Mouse (Mus musculus): ENCODE measurements around the gene Tmtc1. TPM values are rescaled to one million over a fixed set of nuclear protein-coding genes. Genes with fewer than 3 reads are reported as not detected.
A peak's percentile ranks its signal among the peaks of the same experiment; 100 is the strongest.

Tmtc1 gene
- total RNA-seq, 2 experiments from 2014 or later = 36.7 to 37.5 TPM

- intact Hi-C loops (cut with DNase I) = no loop called here
- no peak for DNase-seq
Observed at GRCm38 (mm10) chr6:148328928-148329327, 115.3 kb downstream of the Tmtc1 start.

GRCm38 (mm10) chr6:148328130-148328529 lies 116.1 kb downstream of the Tmtc1 start:
- intact Hi-C loops (cut with DNase I) = no loop called here
- DNase-seq = no peak

- DNase-seq = no peak
- intact Hi-C loops (cut with DNase I) = no loop called here
Observed at GRCm38 (mm10) chr6:148318736-148319135, 125.5 kb downstream of the Tmtc1 start.

- no peak for DNase-seq
- intact Hi-C loops (cut with DNase I) = no loop called here
Observed at GRCm38 (mm10) chr6:148315571-148316080, 128.6 kb downstream of the Tmtc1 start.

GRCm38 (mm10) chr6:148315106-148315505 lies 129.1 kb downstream of the Tmtc1 start:
- no peak for DNase-seq

GRCm38 (mm10) chr6:148310981-148311380 lies 133.2 kb downstream of the Tmtc1 start:
- DNase-seq = no peak
- intact Hi-C loops (cut with DNase I) = no loop called here

More at GRCm38 (mm10) chr6:148315106-148315505, 129.1 kb downstream of the Tmtc1 start:
- intact Hi-C loops (cut with DNase I) = no loop called here

GRCm38 (mm10) chr6:148305821-148306220 lies 138.4 kb downstream of the Tmtc1 start:
- DNase-seq = no peak
- intact Hi-C loops (cut with DNase I) = no loop called here

GRCm38 (mm10) chr6:148305191-148305590 lies 139.0 kb downstream of the Tmtc1 start:
- intact Hi-C loops (cut with DNase I) = no loop called here
- DNase-seq = no peak

- intact Hi-C loops (cut with DNase I) = no loop called here
- no peak for DNase-seq
Observed at GRCm38 (mm10) chr6:148302261-148302660, 141.9 kb downstream of the Tmtc1 start.

- no peak for DNase-seq
- intact Hi-C loops (cut with DNase I) = no loop called here
Observed at GRCm38 (mm10) chr6:148297086-148297485, 147.1 kb downstream of the Tmtc1 start.

GRCm38 (mm10) chr6:148296418-148296817 lies 147.8 kb downstream of the Tmtc1 start:
- intact Hi-C loops (cut with DNase I) = no loop called here
- no peak for DNase-seq

- intact Hi-C loops (cut with DNase I) = no loop called here
Observed at GRCm38 (mm10) chr6:148294506-148294905, 149.7 kb downstream of the Tmtc1 start.

GRCm38 (mm10) chr6:148290865-148291264 lies 153.3 kb downstream of the Tmtc1 start:
- DNase-seq = no peak
- intact Hi-C loops (cut with DNase I) = no loop called here

More at GRCm38 (mm10) chr6:148294506-148294905, 149.7 kb downstream of the Tmtc1 start:
- no peak for DNase-seq

GRCm38 (mm10) chr6:148283224-148283881 lies 160.8 kb downstream of the Tmtc1 start:
- intact Hi-C loops (cut with DNase I) = no loop called here

GRCm38 (mm10) chr6:148279240-148279639 lies 164.9 kb downstream of the Tmtc1 start:
- intact Hi-C loops (cut with DNase I) = no loop called here
- DNase-seq = no peak

More at GRCm38 (mm10) chr6:148283224-148283881, 160.8 kb downstream of the Tmtc1 start:
- DNase-seq = no peak

- DNase-seq = no peak
- intact Hi-C loops (cut with DNase I) = no loop called here
Observed at GRCm38 (mm10) chr6:148276418-148276817, 167.8 kb downstream of the Tmtc1 start.

GRCm38 (mm10) chr6:148275046-148275445 lies 169.1 kb downstream of the Tmtc1 start:
- DNase-seq = no peak
- intact Hi-C loops (cut with DNase I) = no loop called here

- DNase-seq = no peak
- intact Hi-C loops (cut with DNase I) = no loop called here
Observed at GRCm38 (mm10) chr6:148260729-148261101, 183.5 kb downstream of the Tmtc1 start.

- intact Hi-C loops (cut with DNase I) = loop anchor here (10.0 kb wide), 1 partner anchor 185 kb away; the partner anchor contains the start of gene Tmtc1
Observed at GRCm38 (mm10) chr6:148259979-148260728, 184.0 kb downstream of the Tmtc1 start.

GRCm38 (mm10) chr6:148259074-148259473 lies 185.1 kb downstream of the Tmtc1 start:
- intact Hi-C loops (cut with DNase I) = loop anchor here (10.0 kb wide), 1 partner anchor 186 kb away; the partner anchor contains the start of gene Tmtc1

More at GRCm38 (mm10) chr6:148259979-148260728, 184.0 kb downstream of the Tmtc1 start:
- DNase-seq = peak; percentile 86

GRCm38 (mm10) chr6:148257805-148258204 lies 186.4 kb downstream of the Tmtc1 start:
- intact Hi-C loops (cut with DNase I) = loop anchor here (10.0 kb wide), 1 partner anchor 187 kb away; the partner anchor contains the start of gene Tmtc1
- no peak for DNase-seq

More at GRCm38 (mm10) chr6:148259074-148259473, 185.1 kb downstream of the Tmtc1 start:
- no peak for DNase-seq

Measured in left cerebral cortex, postnatal 4 days (tissue).